Mouse (Mus musculus): ENCODE measurements around the gene Usf2.

- TF ChIP-seq CTCF (IDR thresholded peaks at IDR 0.05; ENCODE audit: borderline replicate concordance, control insufficient read depth, extremely low read depth, insufficient read depth, low read length, poor library complexity): no peak
- TF ChIP-seq POLR2A (IDR thresholded peaks at IDR 0.05; ENCODE audit: control insufficient read depth, extremely low read depth, insufficient read depth, low read length, poor library complexity): no peak
Observed at GRCm38 (mm10) chr7:30956357-30956751, 249 bp downstream of the Usf2 start.

Measured in thymus, adult 2 months (tissue).